Mouse (Mus musculus): Measurements from ENCODE around the gene Gprin2.

- TF ChIP-seq CTCF (IDR thresholded peaks at IDR 0.05; ENCODE audit: low read depth, low read length) (no peak), POLR2A (IDR thresholded peaks at IDR 0.05; ENCODE audit: extremely low read depth, insufficient read depth, low read length) (no peak)
Measured at GRCm38 (mm10) chr14:34215451-34216127, 14.1 kb upstream of the Gprin2 start.
